ENCODE assay signal across 28 mouse cellular contexts in the genomic region with DNA sequence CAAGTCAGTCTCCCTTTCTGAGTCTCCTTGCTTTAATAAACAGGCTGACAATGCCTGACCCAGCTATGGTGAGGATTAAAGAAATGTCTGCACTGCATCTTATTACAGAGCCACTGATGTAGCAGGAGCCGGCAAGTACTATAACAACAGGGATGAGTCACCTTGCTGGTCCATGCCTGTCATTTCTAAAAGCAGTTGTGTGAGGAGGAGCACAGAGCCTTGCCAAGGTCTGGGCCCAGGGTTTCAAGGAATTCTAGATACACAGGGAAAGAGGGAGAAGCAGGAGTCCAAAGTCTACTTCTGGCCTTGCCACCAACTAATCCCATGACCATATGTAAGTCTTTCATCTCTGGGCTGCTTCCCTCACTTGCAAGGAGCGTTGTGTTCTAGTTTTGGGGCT. TPM values are rescaled to one million over a fixed set of nuclear protein-coding genes. Genes with fewer than 3 reads are reported as not detected.
DNase-seq lines count a peak whose midpoint lies in the region; ATAC-seq and TF ChIP-seq lines count a peak whose summit lies in the region.
"Had no signal": no experiment of that assay in that cellular context is flagged by ENCODE, and none has a peak within 500 bp of the region (broad histone marks: within the 10 kb centered on the region; RNA-seq: fewer than 3 reads in every experiment).

No protein-coding gene starts in this region.

- intact Hi-C loops in heart, adult 2 months (cut with DNase I) = no loop called here
- intact Hi-C loops in heart, postnatal 36 days (cut with DNase I) = no loop called here

- no peaks in the 10 kb centered on the region for H3K9me3 ChIP-seq in neural tube, embryonic 15.5 days (replicated peaks)
- H3K9me3 ChIP-seq: embryonic facial prominence, embryonic 12.5 days; forebrain, embryonic 15.5 days; heart, embryonic 15.5 days; hindbrain, embryonic 10.5 days; hindbrain, embryonic 15.5 days had no signal

- no peaks in the 10 kb centered on the region for H3K79me2 ChIP-seq in heart, adult 2 months (replicated peaks; ENCODE audit: control insufficient read depth, insufficient read depth, low read length)

- H3K4me3 ChIP-seq in heart, adult 2 months = no peak overlapping the region
- no peak overlapping the region for H3K4me3 ChIP-seq in neural tube, embryonic 15.5 days (replicated peaks)
- H3K4me3 ChIP-seq: embryonic facial prominence, embryonic 12.5 days; forebrain, embryonic 15.5 days; heart, embryonic 15.5 days; hindbrain, embryonic 10.5 days; hindbrain, embryonic 15.5 days had no signal

- 59% methylated on average over 2 of the region's 2 CpGs for WGBS in heart, adult 2 months
- WGBS in neural tube, embryonic 15.5 days = 91% methylated on average over 2 of the region's 2 CpGs

- no peak for TF ChIP-seq EP300 in heart, adult 2 months (IDR thresholded peaks at IDR 0.05; ENCODE audit: insufficient read depth, low read depth, low read length)

- 0 out of 2 replicates have a peak, but pooled peaks have one; percentile 18 for TF ChIP-seq POLR2A in heart, adult 2 months (IDR thresholded peaks at IDR 0.05; ENCODE audit: insufficient read depth, low read depth, low read length)

- ATAC-seq in neural tube, embryonic 15.5 days (ENCODE audit: low FRiP score) = no peak
- ATAC-seq: activated CD4-positive, CD25-positive, alpha-beta regulatory T cell, adult 4 months; forebrain, embryonic 15.5 days; inflammation-experienced regulatory T-cells, adult 6 months; intestine, postnatal 0 days had no signal

- no peak overlapping the region for H3K4me2 ChIP-seq in neural tube, embryonic 15.5 days
- H3K4me2 ChIP-seq: embryonic facial prominence, embryonic 12.5 days; forebrain, embryonic 15.5 days; heart, embryonic 11.5 days; heart, embryonic 15.5 days; hindbrain, embryonic 15.5 days had no signal

- H3K27me3 ChIP-seq in heart, adult 2 months (ENCODE audit: control insufficient read depth, insufficient read depth, low read length) = no peaks in the 10 kb centered on the region
- H3K27me3 ChIP-seq in neural tube, embryonic 15.5 days (replicated peaks) = no peaks in the 10 kb centered on the region
- H3K27me3 ChIP-seq: embryonic facial prominence, embryonic 12.5 days; forebrain, embryonic 15.5 days; heart, embryonic 15.5 days; hindbrain, embryonic 15.5 days had no signal

- no peaks in the 10 kb centered on the region for H3K36me3 ChIP-seq in heart, adult 2 months (ENCODE audit: control insufficient read depth, insufficient read depth, low read length)
- no peaks in the 10 kb centered on the region for H3K36me3 ChIP-seq in neural tube, embryonic 15.5 days
- H3K36me3 ChIP-seq: embryonic facial prominence, embryonic 12.5 days; forebrain, embryonic 15.5 days; hindbrain, embryonic 10.5 days; hindbrain, embryonic 15.5 days had no signal

- H3K9ac ChIP-seq in heart, adult 2 months (ENCODE audit: low read depth, low read length) = no peak overlapping the region
- no peak overlapping the region for H3K9ac ChIP-seq in neural tube, embryonic 15.5 days (replicated peaks)
- H3K9ac ChIP-seq: embryonic facial prominence, embryonic 12.5 days; forebrain, embryonic 15.5 days; heart, embryonic 15.5 days; hindbrain, embryonic 15.5 days had no signal

- 0 out of 2 replicates have a peak, but pooled peaks cover 1% of the 10 kb centered on the region for H3K4me1 ChIP-seq in heart, adult 2 months (ENCODE audit: control insufficient read depth, insufficient read depth, low read length)
- peaks cover 22% of the 10 kb centered on the region for H3K4me1 ChIP-seq in neural tube, embryonic 15.5 days

- peak; percentile 68 for DNase-seq in adrenal gland, adult 2 months
- DNase-seq in adrenal gland, postnatal 25 days = no peak
- no peak for DNase-seq in heart, adult 2 months
- DNase-seq in heart, postnatal 36 days = no peak
- peak; percentile 68 for DNase-seq in right cerebral cortex, adult 18-20 months
- DNase-seq in right cerebral cortex, postnatal 10 days (ENCODE audit: low spot score in 2 of 2) = no peak
- no peak for DNase-seq in lung, postnatal 4 days
- DNase-seq: cerebellum, adult 8-10 months; cerebellum, postnatal 14 days; heart, adult 18-20 months; heart, postnatal 14 days had no signal

- no peak overlapping the region for H3K27ac ChIP-seq in heart, adult 2 months
- H3K27ac ChIP-seq in neural tube, embryonic 15.5 days (replicated peaks) = no peak overlapping the region
- H3K27ac ChIP-seq: embryonic facial prominence, embryonic 12.5 days; forebrain, embryonic 15.5 days; heart, embryonic 15.5 days; hindbrain, embryonic 10.5 days; hindbrain, embryonic 15.5 days had no signal

- no peak for TF ChIP-seq CTCF in heart, adult 2 months (IDR thresholded peaks at IDR 0.05)

RNA-seq across cellular contexts. Expression of a gene that starts 5.0 kb away (rescaled TPM):
- total RNA-seq in adrenal gland, adult 2 months (2021) = 100 to 1,000 TPM; 126 to 247 TPM
- 57.3 and 85.0 TPM in 2 replicates for polyA plus RNA-seq in adrenal gland, adult 2 months (2012; rRNA removed)
- 110 and 122 TPM in 2 replicates for total RNA-seq in adrenal gland, postnatal 25 days (2021)
- total RNA-seq in heart, adult 2 months (2021) = 100 to 1,000 TPM; 462 to 588 TPM
- 319 and 349 TPM in 2 replicates for polyA plus RNA-seq in heart, adult 2 months (2012; rRNA removed)
- total RNA-seq in heart, postnatal 36 days (2021) = 100 to 1,000 TPM; 604 to 624 TPM
- 57.9 and 63.1 TPM in 2 replicates for polyA plus RNA-seq in neural tube, embryonic 15.5 days (2015; fragmentation: Nextera tagmentation; extraction: Ambion mirVana)
- total RNA-seq: common myeloid progenitor, adult 5-6 weeks; MEL had no signal

RNA-seq across cellular contexts. Expression of a gene that starts 31.4 kb away (rescaled TPM):
- 10 to 100 TPM; 32.2 to 38.3 TPM for total RNA-seq in adrenal gland, adult 2 months (2021)
- polyA plus RNA-seq in adrenal gland, adult 2 months (2012; rRNA removed) = 109 and 126 TPM in 2 replicates
- total RNA-seq in adrenal gland, postnatal 25 days (2021) = 33.7 and 48.7 TPM in 2 replicates
- 10 to 100 TPM; 10.9 to 13.5 TPM for total RNA-seq in heart, adult 2 months (2021)
- polyA plus RNA-seq in heart, adult 2 months (2012; rRNA removed) = 25.9 and 39.9 TPM in 2 replicates
- 10 to 100 TPM; 10.9 to 12.4 TPM for total RNA-seq in heart, postnatal 36 days (2021)
- polyA plus RNA-seq in neural tube, embryonic 15.5 days (2015; fragmentation: Nextera tagmentation; extraction: Ambion mirVana) = 70.9 and 71.3 TPM in 2 replicates

RNA-seq across cellular contexts. Expression of a gene that starts 34.7 kb away (rescaled TPM):
- total RNA-seq in adrenal gland, adult 2 months (2021) = 1 to 10 TPM in 1 of 2 experiments, under 1 TPM in 1; 0.62 to 3.6 TPM
- 0.90 and 0.91 TPM in 2 replicates for polyA plus RNA-seq in adrenal gland, adult 2 months (2012; rRNA removed)
- total RNA-seq in adrenal gland, postnatal 25 days (2021) = 0.88 and 2.3 TPM in 2 replicates
- not detected for total RNA-seq in heart, adult 2 months (2021)
- polyA plus RNA-seq in heart, adult 2 months (2012; rRNA removed) = 0.10 and 0.35 TPM in 2 replicates
- not detected for total RNA-seq in heart, postnatal 36 days (2021)
- 0.05 TPM in 1 of 2 replicates, not detected in the other for polyA plus RNA-seq in neural tube, embryonic 15.5 days (2015; fragmentation: Nextera tagmentation; extraction: Ambion mirVana)
- total RNA-seq: common myeloid progenitor, adult 5-6 weeks; heart, adult 18-20 months; heart, postnatal 14 days; MEL had no signal
- polyA plus RNA-seq: activated CD4-positive, CD25-positive, alpha-beta regulatory T cell, adult 4 months; C2C12; embryonic facial prominence, embryonic 12.5 days; forebrain, embryonic 11.5 days; frontal cortex, adult 2 months; hindbrain, embryonic 10.5 days; inflammation-experienced regulatory T-cells, adult 6 months; intestine, postnatal 0 days had no signal

RNA-seq across cellular contexts. Expression of a gene that starts 36.2 kb away (rescaled TPM):
- total RNA-seq in adrenal gland, adult 2 months (2021) = under 1 TPM; 0.09 to 0.17 TPM
- 0.67 and 0.85 TPM in 2 replicates for polyA plus RNA-seq in adrenal gland, adult 2 months (2012; rRNA removed)
- 0.18 TPM in 1 of 2 replicates, not detected in the other for total RNA-seq in adrenal gland, postnatal 25 days (2021)
- total RNA-seq in heart, adult 2 months (2021) = not detected
- polyA plus RNA-seq in heart, adult 2 months (2012; rRNA removed) = 0.04 and 0.06 TPM in 2 replicates
- not detected for total RNA-seq in heart, postnatal 36 days (2021)
- 2.5 and 3.2 TPM in 2 replicates for polyA plus RNA-seq in neural tube, embryonic 15.5 days (2015; fragmentation: Nextera tagmentation; extraction: Ambion mirVana)
- total RNA-seq: common myeloid progenitor, adult 5-6 weeks; gastrocnemius, adult 8-10 months; gastrocnemius, postnatal 4 days; heart, adult 18-20 months; heart, postnatal 14 days; MEL had no signal
- polyA plus RNA-seq: heart, embryonic 15.5 days; inflammation-experienced regulatory T-cells, adult 6 months had no signal

RNA-seq across cellular contexts. Expression of a gene that starts 48.1 kb away (rescaled TPM):
- 1 to 10 TPM; 1.0 to 1.1 TPM for total RNA-seq in adrenal gland, adult 2 months (2021)
- polyA plus RNA-seq in adrenal gland, adult 2 months (2012; rRNA removed) = 0.99 and 1.1 TPM in 2 replicates
- total RNA-seq in adrenal gland, postnatal 25 days (2021) = 0.39 and 0.48 TPM in 2 replicates
- under 1 TPM; 0.07 to 0.08 TPM for total RNA-seq in heart, adult 2 months (2021)
- 0.26 and 0.27 TPM in 2 replicates for polyA plus RNA-seq in heart, adult 2 months (2012; rRNA removed)
- total RNA-seq in heart, postnatal 36 days (2021) = under 1 TPM; 0.05 to 0.11 TPM
- polyA plus RNA-seq in neural tube, embryonic 15.5 days (2015; fragmentation: Nextera tagmentation; extraction: Ambion mirVana) = 2.3 and 2.5 TPM in 2 replicates
- polyA plus RNA-seq: C2C12 had no signal

Comparison
In these comparisons a context has a peak if more than half of its experiments do, and no peak if none do; other contexts are left out.
1. DNase-seq: peak in adrenal gland, adult 2 months (single experiment) and right cerebral cortex, adult 18-20 months (single experiment); none in adrenal gland, postnatal 25 days (single experiment), heart, adult 2 months (0 of 2), heart, postnatal 36 days (0 of 2), right cerebral cortex, postnatal 10 days (0 of 2) and lung, postnatal 4 days (0 of 2).